Mouse (Mus musculus) thymus, adult 2 months (tissue): ENCODE measurements around the gene Lrwd1.

Experiments used
- CTCF ChIP-seq: fragments of 200-500 bp; IDR thresholded peaks from 2 replicates; pipeline ENCODE4 v1.5.1; 2012; ENCODE audit warnings: mild to moderate bottlenecking, control low read depth, low read length, moderate library complexity, borderline replicate concordance; ENCODE audit not compliant: control insufficient read depth, poor library complexity, insufficient read depth; ENCODE audit errors: extremely low read depth
- POLR2A ChIP-seq: fragments of 200-500 bp; IDR thresholded peaks from 2 replicates; pipeline ENCODE4 v1.6.1; 2012; ENCODE audit warnings: mild to moderate bottlenecking, low read length, control low read depth, moderate library complexity; ENCODE audit not compliant: control insufficient read depth, poor library complexity, insufficient read depth; ENCODE audit errors: extremely low read depth

GRCm38 (mm10) chr5:136163807-136164474 lies 28.1 kb upstream of the Lrwd1 start:
- TF ChIP-seq CTCF: no peak
- TF ChIP-seq POLR2A: no peak
